Mouse (Mus musculus): ENCODE measurements around the gene Tenm3. TPM values are rescaled to one million over a fixed set of nuclear protein-coding genes. Genes with fewer than 3 reads are reported as not detected.

The Tenm3 gene
- total RNA-seq, 4 experiments from 2014 or later: 4.5 to 9.7 (median 7.0) TPM

- no peak for DNase-seq
These were observed 188.2 kb downstream of the Tenm3 start for GRCm38 (mm10) chr8:48655381-48656043.

DNA sequence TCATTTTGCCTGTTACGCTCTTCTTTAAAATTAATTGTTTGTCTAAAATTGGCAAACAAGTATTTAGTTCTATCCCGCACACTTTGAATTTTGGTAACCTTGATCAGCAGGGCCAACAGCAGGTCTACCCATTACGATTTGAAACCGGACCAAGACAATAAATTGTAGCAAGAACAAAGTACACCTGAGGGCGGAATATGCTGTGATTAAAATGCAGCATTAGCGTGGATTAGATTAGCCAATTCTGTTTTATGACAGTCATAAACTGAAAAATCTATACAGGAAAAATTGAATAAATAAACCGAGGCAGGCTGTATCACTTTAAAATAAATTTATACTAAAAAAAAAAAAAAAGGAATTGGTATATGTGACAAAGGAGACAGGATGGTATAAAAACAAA is 193.9 kb downstream of the Tenm3 start:
- no peak for DNase-seq

DNA sequence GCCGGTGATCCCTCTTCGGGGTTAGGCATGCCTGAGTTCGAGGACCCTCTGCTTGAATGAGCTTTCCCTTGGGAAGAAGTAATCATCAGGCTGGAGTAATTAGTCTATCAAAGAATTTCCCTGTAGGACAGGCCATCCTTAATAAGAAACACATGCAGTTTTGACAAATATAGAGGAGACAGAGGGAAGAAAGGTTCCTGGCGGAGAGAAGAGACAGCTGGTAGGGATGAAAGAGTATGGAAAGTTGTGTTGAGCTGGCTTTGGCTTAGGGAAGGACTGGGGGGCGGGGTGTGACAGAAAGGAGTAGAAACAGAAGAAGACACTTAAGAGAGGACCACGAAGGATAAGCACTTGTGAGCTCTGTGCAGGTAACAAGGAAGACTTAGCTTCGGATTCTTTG is 194.3 kb downstream of the Tenm3 start:
- DNase-seq: no peak

DNA sequence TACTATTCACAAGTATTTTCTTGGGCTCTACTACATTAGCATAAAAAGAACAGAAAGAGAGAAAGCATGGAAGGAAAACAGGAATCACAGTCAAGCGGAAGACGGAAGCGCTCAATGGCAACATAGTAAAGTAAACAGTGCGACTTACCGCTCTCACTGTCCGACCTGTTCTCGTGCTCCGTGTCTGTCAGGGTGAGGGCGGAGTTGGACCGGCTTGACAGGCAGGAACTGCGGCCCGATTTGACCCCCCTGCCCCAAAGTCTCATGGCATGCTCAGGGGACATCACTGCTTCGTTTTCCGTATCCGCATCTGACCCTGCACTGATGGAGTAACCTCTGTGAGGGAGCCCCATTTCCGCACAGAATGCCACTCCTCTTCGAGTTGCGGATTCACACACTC is 197.6 kb downstream of the Tenm3 start:
- DNase-seq: no peak

- no peak for DNase-seq
These were observed 205.6 kb downstream of the Tenm3 start for GRCm38 (mm10) chr8:48638129-48638528.

- DNase-seq: no peak
These were observed 206.8 kb downstream of the Tenm3 start for GRCm38 (mm10) chr8:48636979-48637378.

GRCm38 (mm10) chr8:48635815-48636214 is 207.9 kb downstream of the Tenm3 start:
- no peak for DNase-seq

DNA sequence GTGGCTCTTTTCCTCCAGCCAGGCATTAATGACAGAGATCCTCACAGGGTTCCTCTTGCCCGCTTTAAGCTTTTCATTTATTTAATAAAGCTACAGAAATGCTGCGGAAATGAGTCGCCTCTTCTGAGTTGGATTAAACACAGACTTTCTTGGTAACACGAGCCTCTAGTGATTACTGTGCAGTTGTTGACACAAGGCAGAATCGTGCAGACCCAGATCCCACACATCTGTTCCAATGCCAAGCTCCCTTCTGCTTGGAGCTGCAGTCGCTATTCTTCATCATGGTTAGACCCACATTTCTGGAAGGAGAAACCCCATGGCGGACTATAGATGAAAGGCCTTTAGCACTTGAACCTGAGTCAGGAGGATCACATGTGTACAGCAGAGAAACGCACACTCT is 210.3 kb downstream of the Tenm3 start:
- DNase-seq: no peak

DNA sequence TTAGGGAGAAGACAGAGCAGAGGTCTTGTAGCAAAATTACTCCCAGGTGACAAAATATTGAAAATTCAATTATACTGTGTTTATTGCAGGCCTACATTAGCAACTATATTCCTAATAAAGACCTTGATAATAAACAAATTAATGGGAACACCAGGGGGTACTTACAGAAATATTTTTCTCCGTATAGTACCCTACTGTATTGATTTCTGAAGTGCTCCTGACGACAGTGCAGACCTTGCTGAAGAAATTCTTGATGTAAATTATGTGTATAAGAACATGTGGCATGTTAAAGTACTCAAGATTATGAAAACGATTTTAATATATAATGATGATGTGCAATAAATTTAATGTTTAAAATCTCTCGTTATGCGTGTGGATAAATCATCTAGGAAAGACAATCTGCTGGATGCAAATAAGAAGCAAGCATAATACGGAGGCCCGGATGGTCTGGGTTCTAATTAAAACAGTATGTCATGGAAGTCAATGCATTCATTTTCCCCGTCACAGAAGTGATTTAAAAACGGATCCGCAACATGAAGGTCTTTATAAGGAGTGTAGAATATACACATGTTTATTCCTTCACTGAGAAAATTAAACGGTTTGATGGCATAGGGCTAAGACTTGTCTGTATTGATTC is 221.1 kb downstream of the Tenm3 start:
- DNase-seq: no peak

DNA sequence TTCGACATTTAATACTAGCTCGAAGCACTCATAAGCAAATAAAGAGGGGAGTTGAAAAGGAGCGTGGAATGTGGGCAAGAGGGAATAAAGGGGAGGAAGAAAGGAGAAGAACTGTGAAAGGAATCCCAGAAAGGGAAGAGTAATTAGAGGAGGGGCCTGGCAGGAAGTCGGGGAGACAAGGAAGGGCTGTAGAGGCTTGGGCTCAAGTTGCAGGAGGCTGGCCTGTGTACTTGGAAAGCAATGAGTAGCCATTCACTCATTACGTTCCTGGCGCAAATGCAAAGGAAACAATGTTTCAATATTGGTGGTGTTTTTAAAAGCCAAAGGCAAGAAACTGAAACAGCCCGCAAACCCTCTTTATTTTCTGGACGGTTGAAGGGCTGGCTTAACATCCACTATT is 228.7 kb downstream of the Tenm3 start:
- no peak for DNase-seq

DNA sequence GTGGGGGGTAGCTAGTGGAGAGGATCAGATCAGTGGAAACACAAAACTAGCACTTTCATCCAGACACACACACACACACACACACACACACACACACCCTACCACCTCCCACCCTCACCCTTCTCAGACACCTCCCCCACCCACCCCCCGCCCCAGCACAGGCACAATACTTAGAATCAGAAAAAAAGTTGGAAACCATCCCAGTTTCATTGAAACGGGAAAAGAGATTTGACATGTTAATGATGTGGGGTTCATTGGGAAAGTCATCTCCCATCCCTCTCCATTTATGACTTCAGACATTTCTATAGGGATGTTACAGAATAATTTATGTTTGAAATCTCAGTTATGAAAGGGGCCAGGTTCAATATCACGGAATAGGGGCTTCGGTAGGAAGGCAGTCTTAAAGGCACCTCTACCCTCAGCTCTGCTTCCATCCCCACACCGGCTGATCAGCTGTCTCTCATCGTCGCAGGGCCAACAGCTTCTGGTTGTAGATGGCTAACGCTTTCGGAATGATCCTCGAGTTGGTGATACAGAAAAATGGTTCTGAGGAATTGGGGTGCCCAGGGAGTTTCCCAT is 231.7 kb downstream of the Tenm3 start:
- DNase-seq: no peak

GRCm38 (mm10) chr8:48611126-48611525 is 232.6 kb downstream of the Tenm3 start:
- DNase-seq: no peak

DNA sequence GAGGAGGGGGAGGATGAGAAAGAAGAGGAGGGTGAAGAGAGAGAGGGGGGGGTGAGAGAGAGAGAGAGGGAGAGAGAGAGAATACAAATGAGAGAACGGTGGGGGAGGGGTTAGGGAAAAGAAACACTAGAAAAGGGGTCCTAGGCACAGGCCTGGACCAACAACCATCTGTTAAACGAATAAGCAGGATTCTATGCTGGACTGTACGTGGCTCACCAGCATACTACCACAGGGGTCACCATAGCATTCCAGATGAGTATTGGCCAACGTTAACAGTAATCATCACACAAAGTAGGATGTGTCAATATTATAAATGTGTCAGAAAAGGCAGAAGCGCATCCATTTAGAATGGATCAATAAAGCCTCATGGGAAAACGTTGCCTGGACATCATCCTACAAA is 233.4 kb downstream of the Tenm3 start:
- DNase-seq: no peak

DNA sequence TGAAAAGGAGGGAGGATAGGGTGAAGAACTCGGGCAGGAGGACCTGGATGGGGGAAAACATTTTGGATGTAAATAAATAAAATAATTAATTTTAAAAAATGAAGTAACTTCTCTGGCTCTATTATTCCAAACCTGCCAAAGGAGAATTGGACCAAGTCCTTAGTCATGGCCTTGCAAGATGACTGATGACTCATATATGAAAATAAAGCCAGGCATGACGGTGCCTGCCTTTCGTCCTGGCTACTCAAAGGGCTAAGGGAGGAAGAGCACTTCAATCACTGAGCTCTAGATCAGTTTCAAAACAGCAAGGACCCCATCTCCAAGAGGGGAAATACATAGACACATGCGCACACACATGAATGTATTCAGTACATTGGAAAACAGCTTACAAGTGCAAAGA is 234.1 kb downstream of the Tenm3 start:
- peak; percentile 37 for DNase-seq

GRCm38 (mm10) chr8:48604190-48604897 is 239.4 kb downstream of the Tenm3 start:
- DNase-seq: no peak

DNA sequence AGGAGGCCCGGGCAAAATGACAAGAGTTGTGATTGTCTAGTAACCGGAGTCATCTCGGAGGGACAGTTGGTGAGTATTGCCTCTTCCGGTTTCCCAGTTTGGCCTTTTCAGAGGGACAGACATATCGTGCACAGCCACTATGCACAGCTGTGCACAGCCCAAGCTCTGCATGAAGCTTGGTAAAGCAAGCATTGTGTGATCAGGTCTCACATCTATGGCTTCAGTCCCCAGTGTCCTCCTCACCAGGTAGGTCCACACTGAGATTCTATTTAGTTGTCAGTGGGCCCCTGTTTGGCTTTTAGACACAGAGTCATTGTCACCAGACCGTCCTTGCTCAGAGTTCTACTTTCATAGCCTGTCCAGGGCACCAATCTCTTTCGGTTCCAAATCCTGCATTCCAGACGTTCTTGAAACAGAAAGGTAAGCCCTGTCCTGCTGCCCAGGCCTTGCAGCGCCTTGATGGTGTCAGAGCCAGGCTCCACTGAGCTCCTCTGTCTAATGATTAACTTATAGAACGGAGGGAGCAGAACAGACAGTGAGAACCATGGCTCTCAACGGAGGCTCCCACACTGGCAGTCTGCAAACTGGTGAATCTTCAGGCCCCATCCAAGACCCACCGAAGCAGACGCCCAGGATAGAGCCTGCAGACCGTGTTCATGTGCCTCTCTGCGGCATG is 240.4 kb downstream of the Tenm3 start:
- no peak for DNase-seq

DNA sequence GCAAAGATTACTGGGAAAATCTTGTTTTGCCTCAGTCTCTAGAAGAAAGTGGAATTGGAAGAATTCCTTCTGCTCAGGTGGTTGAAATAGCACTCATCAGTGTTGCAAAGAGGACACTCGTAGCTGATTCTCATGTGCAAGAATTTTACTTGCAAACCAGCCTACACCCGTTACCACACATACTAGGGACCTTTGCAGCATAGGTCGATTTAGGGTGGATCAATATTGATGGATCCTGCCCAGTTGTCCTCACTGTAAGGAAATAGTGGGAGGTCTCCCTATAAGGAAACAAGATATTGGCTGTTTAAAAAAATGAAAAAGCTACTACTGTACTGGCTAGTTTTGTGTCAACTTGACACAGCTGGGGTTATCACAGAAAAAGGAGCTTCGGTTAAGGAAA is 242.1 kb downstream of the Tenm3 start:
- DNase-seq: no peak

- no peak for DNase-seq
These were observed 244.7 kb downstream of the Tenm3 start for GRCm38 (mm10) chr8:48599028-48599427.

GRCm38 (mm10) chr8:48596332-48596731 is 247.4 kb downstream of the Tenm3 start:
- no peak for DNase-seq

- DNase-seq: no peak
These were observed 251.9 kb downstream of the Tenm3 start for GRCm38 (mm10) chr8:48591818-48592217.

DNA sequence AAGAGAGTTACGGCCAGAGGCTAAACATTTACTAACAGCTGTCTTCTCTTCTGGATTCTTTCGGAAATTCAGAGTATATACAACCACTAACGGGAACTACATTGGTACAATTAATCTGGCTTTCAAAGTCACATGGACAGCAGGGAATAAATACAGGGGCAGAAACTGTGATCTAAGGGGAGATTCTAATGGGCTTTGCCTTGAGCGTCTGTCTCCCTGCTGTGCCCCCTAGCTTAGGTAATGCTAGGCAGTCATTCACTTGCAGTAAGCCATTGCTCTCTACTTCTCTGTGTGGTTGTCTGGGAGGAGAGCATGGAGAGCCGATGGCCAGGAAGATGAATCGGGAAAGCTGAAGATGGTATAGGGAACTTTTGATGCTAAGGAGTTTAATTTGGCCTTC is 264.0 kb downstream of the Tenm3 start:
- DNase-seq: no peak

DNA sequence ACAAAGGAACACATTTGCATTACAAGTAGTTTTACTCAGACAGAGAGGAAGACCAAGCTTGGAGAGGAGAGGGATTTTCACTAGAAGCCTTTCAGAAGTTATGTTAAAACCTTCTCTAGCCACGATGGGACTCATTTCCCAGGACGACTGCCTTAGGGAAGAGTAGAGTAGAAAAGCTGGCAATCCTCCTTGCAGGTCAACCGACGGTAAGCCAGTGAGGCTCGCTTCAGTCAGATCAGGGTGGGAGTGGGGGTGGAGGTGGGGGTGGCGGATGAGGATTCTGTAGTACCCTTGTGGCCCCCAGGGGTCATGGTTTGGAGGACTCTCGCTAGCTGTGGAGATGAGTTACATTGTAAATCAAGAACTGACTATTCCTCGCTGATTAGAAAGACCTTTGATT is 264.6 kb downstream of the Tenm3 start:
- DNase-seq: no peak

DNA sequence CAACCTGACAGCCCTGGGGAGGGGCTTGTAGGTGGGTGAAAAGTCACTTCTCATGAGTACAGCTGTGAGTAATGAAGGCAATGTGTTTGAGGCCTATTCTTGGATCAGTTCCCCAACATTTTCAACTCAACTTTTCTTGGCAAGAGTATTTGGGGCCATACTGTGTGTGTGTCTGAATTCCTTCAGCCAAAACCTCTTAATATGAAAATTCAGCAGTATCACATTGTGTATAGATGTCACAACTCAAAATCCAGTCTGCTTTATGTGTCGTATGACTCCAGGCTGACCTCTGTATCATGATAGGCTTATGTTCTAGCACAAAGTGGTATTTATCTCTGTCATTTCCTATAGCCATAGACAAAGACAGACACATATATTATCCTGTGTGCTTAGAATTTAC is 270.8 kb downstream of the Tenm3 start:
- no peak for DNase-seq
